Mouse (Mus musculus) olfactory bulb, adult 2 months (tissue): Measurements from ENCODE around the gene C5ar1. TPM values are rescaled to one million over a fixed set of nuclear protein-coding genes. Genes with fewer than 3 reads are reported as not detected.
"Not testable (repeated sequence)": the region's sequence is repeated elsewhere in the genome, so short reads cannot be mapped to it uniquely, and the experiment has no call there.

Experiments
- H3K27ac ChIP-seq: fragments of 200-500 bp; 2 replicates; pipeline ENCODE4 v1.5.1; 2012; ENCODE audit warnings: low read depth, low read length; ENCODE audit not compliant: insufficient read depth
- H3K4me1 ChIP-seq: fragments of 200-500 bp; 2 replicates; pipeline ENCODE4 v1.6.1; 2012; ENCODE audit warnings: low read length; ENCODE audit not compliant: control insufficient read depth, insufficient read depth
- H3K4me3 ChIP-seq: fragments of 200-500 bp; 2 replicates; pipeline ENCODE4 v1.5.1; 2012; ENCODE audit warnings: mild to moderate bottlenecking, low read depth, low read length, moderate library complexity; ENCODE audit not compliant: insufficient read depth
- CTCF ChIP-seq: fragments of 200-500 bp; IDR thresholded peaks from 2 replicates; pipeline ENCODE4 v1.5.1; 2012; ENCODE audit warnings: low read depth, mild to moderate bottlenecking, low read length, moderate library complexity; ENCODE audit not compliant: insufficient read depth
- POLR2A ChIP-seq: fragments of 200-500 bp; IDR thresholded peaks from 2 replicates; pipeline ENCODE4 v1.6.1; 2012; ENCODE audit warnings: mild to moderate bottlenecking, low read depth, low read length, moderate library complexity; ENCODE audit not compliant: insufficient read depth
- WGBS: fragments of 180-500 bp; shearing (Covaris S2); methylation state at CpG from one replicate; pipeline ENCODE4 v1.1.7; 2018; 5-methylcytosine and 5-hydroxymethylcytosine counted together
- polyA plus RNA-seq: library from polyadenylated mRNA; stranded (reverse); fragments of >200 nt; gene quantifications from 2 replicates; pipeline ENCODE4 v1.2.4, GENCODE M21; 2012; ENCODE audit warnings: low replicate concordance; ENCODE audit not compliant: missing spikeins, insufficient read depth, insufficient read length

The C5ar1 gene
- not detected in 2 replicates for polyA plus RNA-seq

DNA sequence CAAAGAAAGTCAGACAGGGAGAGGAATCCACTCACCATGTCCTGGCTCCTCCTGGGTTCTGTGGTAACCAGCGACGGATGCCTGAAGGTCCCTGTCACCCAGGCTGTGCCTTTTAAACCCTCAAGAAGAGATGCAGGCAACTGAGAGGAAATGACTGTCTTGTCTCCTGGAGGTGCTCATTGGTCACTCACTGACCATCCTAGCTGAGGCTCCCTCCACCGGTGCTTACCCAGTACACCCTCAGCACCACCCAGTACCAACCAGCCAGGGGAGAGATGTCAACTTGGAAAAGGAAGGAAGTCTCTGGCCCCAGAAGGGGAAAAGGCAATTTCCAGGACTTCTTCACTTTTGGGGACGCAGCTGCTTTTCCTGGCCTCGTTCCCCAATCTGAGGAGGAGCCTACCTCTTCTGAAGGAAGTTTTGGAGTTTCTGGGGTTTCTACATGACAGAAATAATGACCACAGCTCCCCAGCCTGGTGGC is at the start of gene C5ar1:
C5ar1 (minus strand) TSS at position 431 of the 481 bp plus-strand sequence.
- 90% methylated on average over 5 of the region's 5 CpGs for WGBS
- TF ChIP-seq POLR2A (no peak), CTCF (no peak)
- Histone ChIP-seq H3K4me3 (no peak within 1 kb of the TSS), H3K4me1 (no peaks in the 10 kb centered on the region), H3K27ac (no peak within 1 kb of the TSS)

DNA sequence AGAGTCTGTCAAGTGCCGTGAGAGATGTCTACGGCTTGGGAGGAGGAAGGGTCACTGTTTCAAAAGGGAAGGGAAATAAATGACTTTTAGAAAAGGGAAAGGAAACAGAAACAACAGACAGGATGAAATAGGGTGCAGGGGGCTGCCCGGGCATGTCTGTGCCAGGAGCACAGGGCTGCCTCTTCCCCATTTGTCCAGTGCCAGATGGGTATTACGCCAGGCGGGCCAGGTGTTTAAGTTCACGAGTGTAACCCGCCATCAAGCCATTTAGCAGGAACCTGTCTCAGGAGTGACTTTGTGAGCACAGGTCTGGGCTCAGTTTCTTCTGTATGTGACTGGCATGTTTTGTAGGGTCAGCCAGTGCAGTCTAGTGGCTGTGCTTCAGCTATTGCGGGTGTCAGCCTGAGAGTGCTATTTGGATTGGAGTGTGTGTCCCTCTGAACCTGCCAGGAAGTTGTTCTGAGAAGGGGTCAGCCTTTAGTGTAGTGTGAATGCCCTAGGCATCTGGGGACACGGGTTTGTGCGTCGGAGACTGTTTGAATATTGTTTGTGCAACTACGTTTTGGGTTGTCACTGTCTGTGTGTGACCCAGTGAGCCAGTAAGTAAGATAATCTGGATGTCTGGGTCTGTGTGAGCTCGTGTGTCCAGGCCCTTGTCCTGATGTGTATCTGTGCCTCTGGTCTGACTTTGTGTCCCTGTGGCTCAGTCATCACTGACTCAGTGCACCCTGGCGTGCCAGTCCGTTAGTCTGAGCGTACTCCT is 49.4 kb upstream of the C5ar1 start:
- WGBS = 39% methylated on average over 16 of the region's 16 CpGs
- peaks cover 33% of the 10 kb centered on the region for H3K4me1 ChIP-seq
- no peak for TF ChIP-seq POLR2A
- no peak for TF ChIP-seq CTCF
- H3K4me3 ChIP-seq = peak overlapping the region; percentile 92
- peak overlapping the region; percentile 13; the same call in 1 of the 2 replicates for H3K27ac ChIP-seq

DNA sequence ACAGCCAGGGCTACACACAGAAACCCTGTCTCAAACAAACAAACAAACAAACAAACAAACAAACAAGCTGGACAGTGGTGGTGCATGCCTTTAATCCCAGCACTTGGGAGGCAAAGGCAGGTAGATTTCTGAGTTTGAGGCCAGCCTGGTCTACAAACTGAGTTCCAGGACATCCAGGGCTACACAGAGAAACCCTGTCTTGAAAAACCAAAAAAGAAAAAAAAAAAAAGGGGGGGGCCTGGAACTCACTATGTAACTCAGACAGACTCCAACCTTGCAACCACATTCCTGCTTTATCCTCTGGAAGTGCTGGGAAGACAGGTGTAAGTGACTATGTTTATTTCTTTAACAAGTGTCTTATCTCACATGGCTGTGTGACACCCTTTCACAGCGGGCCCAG is 48.8 kb upstream of the C5ar1 start, which contains the start of gene Bbc3:
Bbc3 (plus strand) TSS at position 301 of the 400 bp plus-strand sequence.
- Histone ChIP-seq H3K27ac (peak within 1 kb of the TSS; percentile 13; the same call in 1 of the 2 replicates), H3K4me3 (peak within 1 kb of the TSS; percentile 92), H3K4me1 (peaks cover 27% of the 10 kb centered on the region)
- WGBS = 64% methylated on average over 1 of the region's 1 CpGs

GRCm38 (mm10) chr7:16307141-16307540 is 47.8 kb upstream of the C5ar1 start:
- H3K27ac ChIP-seq, H3K4me3 ChIP-seq: not testable (repeated sequence)
- H3K4me1 ChIP-seq = peaks cover 18% of the 10 kb centered on the region
- WGBS = 80% methylated on average over 6 of the region's 6 CpGs

GRCm38 (mm10) chr7:16299419-16300035 is 40.2 kb upstream of the C5ar1 start:
- peak overlapping the region; percentile 74 for H3K4me3 ChIP-seq
- peaks cover 13% of the 10 kb centered on the region for H3K4me1 ChIP-seq
- peak overlapping the region; percentile 81 for H3K27ac ChIP-seq
- TF ChIP-seq CTCF (no peak), POLR2A (peak; percentile 50; the same call in 1 of the 2 replicates)
- WGBS = under 1% methylated on average over 50 of the region's 52 CpGs

DNA sequence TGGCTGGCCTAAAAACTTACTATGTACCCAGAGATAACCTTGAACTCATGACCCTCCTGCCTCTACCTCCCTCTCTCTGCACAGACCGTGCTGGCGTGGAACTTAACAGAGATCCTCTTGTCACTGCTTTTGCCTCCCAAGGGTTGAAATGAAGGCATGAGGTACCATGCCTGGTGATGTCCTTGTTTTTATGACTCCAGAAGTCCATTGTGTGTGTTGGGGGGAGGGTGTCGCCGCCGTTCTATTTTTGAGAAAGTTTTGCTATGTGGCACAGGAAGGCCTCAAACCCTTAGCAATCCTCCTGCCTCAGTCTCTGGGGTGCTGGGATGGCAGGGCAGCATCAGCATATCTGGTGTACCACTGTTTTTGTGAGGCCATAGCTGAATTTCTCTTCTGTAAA is 39.6 kb upstream of the C5ar1 start:
- Histone ChIP-seq H3K4me1 (peaks cover 13% of the 10 kb centered on the region), H3K4me3 (peak overlapping the region; percentile 74), H3K27ac (peak overlapping the region; percentile 81)
- 81% methylated on average over 5 of the region's 5 CpGs for WGBS
- TF ChIP-seq CTCF (no peak), POLR2A (no peak)

DNA sequence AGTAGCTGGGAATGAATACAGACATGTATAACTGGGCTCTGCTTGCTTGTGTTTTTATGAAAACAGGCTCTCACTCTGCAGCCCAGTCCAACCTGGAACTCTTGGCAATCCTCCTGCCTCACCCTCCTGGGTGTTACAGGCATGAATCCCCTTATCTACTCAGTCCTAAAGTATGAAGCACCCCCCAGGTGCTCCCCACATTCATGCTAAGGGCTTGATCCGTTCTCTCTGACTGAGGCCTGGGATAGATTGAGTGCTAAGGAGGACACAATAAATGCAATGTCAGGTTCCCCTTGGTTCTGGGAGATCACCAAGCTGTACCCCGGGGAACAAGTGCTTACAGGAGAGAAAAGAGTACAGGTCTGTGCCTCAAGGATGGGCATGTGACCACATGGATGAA is 38.3 kb upstream of the C5ar1 start:
- H3K4me3 ChIP-seq = no peak overlapping the region
- peaks cover 13% of the 10 kb centered on the region for H3K4me1 ChIP-seq
- 67% methylated on average over 2 of the region's 2 CpGs for WGBS
- peak overlapping the region; percentile 20; the same call in 1 of the 2 replicates for H3K27ac ChIP-seq
- TF ChIP-seq POLR2A = no peak

GRCm38 (mm10) chr7:16296766-16297390 is 37.5 kb upstream of the C5ar1 start:
- Histone ChIP-seq H3K4me3 (peak overlapping the region; percentile 43), H3K4me1 (peaks cover 13% of the 10 kb centered on the region), H3K27ac (peak overlapping the region; percentile 92)
- under 1% methylated on average over 22 of the region's 22 CpGs for WGBS
- TF ChIP-seq POLR2A = 0 out of 2 replicates have a peak, but pooled peaks have one; percentile 31
- no peak for TF ChIP-seq CTCF

DNA sequence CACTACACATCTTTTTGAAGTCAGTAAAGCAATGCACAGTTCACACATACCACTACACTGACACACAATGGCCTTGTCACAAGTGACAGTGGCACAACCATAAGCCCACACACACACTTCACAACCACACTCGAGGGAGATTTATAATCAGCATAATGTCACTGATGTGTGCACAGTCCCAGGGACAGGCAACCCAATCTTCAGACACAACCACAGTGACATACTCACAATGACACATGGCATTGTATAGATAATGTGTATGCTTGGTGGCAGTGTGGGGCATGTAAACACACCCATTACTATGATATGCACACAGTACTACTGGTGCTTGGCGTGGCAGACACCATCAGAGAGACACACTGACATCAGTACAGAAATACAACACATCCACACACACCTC is 36.8 kb upstream of the C5ar1 start:
- 34% methylated on average over 2 of the region's 2 CpGs for WGBS
- no peak for TF ChIP-seq CTCF
- TF ChIP-seq POLR2A = no peak

More for the DNA sequence above, 36.8 kb upstream of the C5ar1 start:
- Histone ChIP-seq H3K4me1 (peaks cover 13% of the 10 kb centered on the region), H3K4me3 (no peak overlapping the region), H3K27ac (peak overlapping the region; percentile 66; the same call in 1 of the 2 replicates)
